ENCODE assay signal across 8 mouse cellular contexts in genomic region chr1:127676516-127677099, GRCm38 (mm10). TPM values are rescaled to one million over a fixed set of nuclear protein-coding genes. Genes with fewer than 3 reads are reported as not detected.
DNase-seq lines count a peak whose midpoint lies in the region; ATAC-seq and TF ChIP-seq lines count a peak whose summit lies in the region.

No protein-coding gene starts in this region.

- WGBS in heart, embryonic 13.5 days, result 6% methylated on average over 25 of the region's 25 CpGs
- WGBS in heart, adult 2 months, result 12% methylated on average over 25 of the region's 25 CpGs
- WGBS in hindbrain, embryonic 12.5 days, result 2% methylated on average over 25 of the region's 25 CpGs
- 3% methylated on average over 25 of the region's 25 CpGs for WGBS in midbrain, embryonic 15.5 days

- TF ChIP-seq EP300 in heart, adult 2 months (IDR thresholded peaks at IDR 0.05; ENCODE audit: insufficient read depth, low read depth, low read length), result no peak

- H3K79me2 ChIP-seq in heart, adult 2 months (replicated peaks; ENCODE audit: control insufficient read depth, insufficient read depth, low read length), result no peaks in the 10 kb centered on the region

- no peak overlapping the region for H3K27ac ChIP-seq in heart, embryonic 13.5 days (replicated peaks)
- H3K27ac ChIP-seq in heart, adult 2 months, result no peak overlapping the region
- H3K27ac ChIP-seq in hindbrain, embryonic 12.5 days, result peak overlapping the region; percentile 79
- peak overlapping the region; percentile 86 for H3K27ac ChIP-seq in midbrain, embryonic 15.5 days

- no peak for DNase-seq in heart, adult 2 months
- DNase-seq in cerebellum, adult 18-20 months, result peak; percentile 47 to 59
- no peak for DNase-seq in thymus, postnatal 0 days (ENCODE audit: low spot score)
- DNase-seq in kidney, postnatal 25 days, result no peak

- H3K9me3 ChIP-seq in heart, embryonic 13.5 days, result 0 out of 2 replicates have a peak, but pooled peaks cover 3% of the 10 kb centered on the region
- H3K9me3 ChIP-seq in hindbrain, embryonic 12.5 days (replicated peaks), result no peaks in the 10 kb centered on the region
- no peaks in the 10 kb centered on the region for H3K9me3 ChIP-seq in midbrain, embryonic 15.5 days

- no peaks in the 10 kb centered on the region for H3K36me3 ChIP-seq in heart, embryonic 13.5 days
- no peaks in the 10 kb centered on the region for H3K36me3 ChIP-seq in heart, adult 2 months (ENCODE audit: control insufficient read depth, insufficient read depth, low read length)
- no peaks in the 10 kb centered on the region for H3K36me3 ChIP-seq in hindbrain, embryonic 12.5 days
- H3K36me3 ChIP-seq in midbrain, embryonic 15.5 days (replicated peaks), result no peaks in the 10 kb centered on the region

- peaks cover 76% of the 10 kb centered on the region for H3K27me3 ChIP-seq in heart, embryonic 13.5 days (replicated peaks)
- H3K27me3 ChIP-seq in heart, adult 2 months (ENCODE audit: control insufficient read depth, insufficient read depth, low read length), result peaks cover 19% of the 10 kb centered on the region
- peaks cover 57% of the 10 kb centered on the region for H3K27me3 ChIP-seq in hindbrain, embryonic 12.5 days
- peaks cover 4% of the 10 kb centered on the region; the same call in 1 of the 2 replicates for H3K27me3 ChIP-seq in midbrain, embryonic 15.5 days (replicated peaks)

- peaks cover 19% of the 10 kb centered on the region for H3K4me1 ChIP-seq in heart, embryonic 13.5 days
- no peaks in the 10 kb centered on the region for H3K4me1 ChIP-seq in heart, adult 2 months (ENCODE audit: control insufficient read depth, insufficient read depth, low read length)
- peaks cover 20% of the 10 kb centered on the region for H3K4me1 ChIP-seq in hindbrain, embryonic 12.5 days
- peaks cover 43% of the 10 kb centered on the region for H3K4me1 ChIP-seq in midbrain, embryonic 15.5 days

- no peak for TF ChIP-seq POLR2A in heart, adult 2 months (IDR thresholded peaks at IDR 0.05; ENCODE audit: insufficient read depth, low read depth, low read length)

- peak overlapping the region; percentile 72 for H3K4me3 ChIP-seq in heart, embryonic 13.5 days
- H3K4me3 ChIP-seq in heart, adult 2 months, result no peak overlapping the region; the same call in 1 of the 2 replicates
- H3K4me3 ChIP-seq in hindbrain, embryonic 12.5 days, result peak overlapping the region; percentile 63
- H3K4me3 ChIP-seq in midbrain, embryonic 15.5 days, result peak overlapping the region; percentile 66

- TF ChIP-seq CTCF in heart, adult 2 months (IDR thresholded peaks at IDR 0.05), result no peak

- intact Hi-C loops in heart, adult 2 months (cut with DNase I), result loop anchor here (5.0 kb wide), 1 partner anchor 174 kb away; no protein-coding TSS in a partner anchor

- H3K4me2 ChIP-seq in heart, embryonic 13.5 days, result peak overlapping the region; percentile 99
- peak overlapping the region; percentile 86 for H3K4me2 ChIP-seq in hindbrain, embryonic 12.5 days (replicated peaks)
- peak overlapping the region; percentile 86 for H3K4me2 ChIP-seq in midbrain, embryonic 15.5 days

- ATAC-seq in heart, embryonic 13.5 days (ENCODE audit: extremely low read depth, insufficient number of reproducible peaks, low FRiP score, low TSS enrichment), result no peak
- no peak for ATAC-seq in hindbrain, embryonic 12.5 days (ENCODE audit: low FRiP score)
- peak; percentile 32 for ATAC-seq in midbrain, embryonic 15.5 days (replicated peaks)
- ATAC-seq in granulocyte monocyte progenitor cell, adult 5-6 weeks (replicated peaks; ENCODE audit: poor library complexity, severe bottlenecking), result no peak

- H3K9ac ChIP-seq in heart, embryonic 13.5 days, result peak overlapping the region; percentile 81
- no peak overlapping the region for H3K9ac ChIP-seq in heart, adult 2 months (ENCODE audit: low read depth, low read length)
- peak overlapping the region; percentile 79 for H3K9ac ChIP-seq in hindbrain, embryonic 12.5 days
- peak overlapping the region; percentile 79 for H3K9ac ChIP-seq in midbrain, embryonic 15.5 days

RNA-seq across cellular contexts. Expression of gene Tmem163, which starts 2.7 kb away (rescaled TPM):
- 22.4 and 23.6 TPM in 2 replicates for polyA plus RNA-seq in heart, embryonic 13.5 days (2015; fragmentation: Nextera tagmentation; extraction: Ambion mirVana)
- 1 to 10 TPM; 5.2 to 6.5 TPM for total RNA-seq in heart, adult 2 months (2021)
- 18.3 and 21.6 TPM in 2 replicates for polyA plus RNA-seq in heart, adult 2 months (2012; rRNA removed)
- 40.4 and 45.0 TPM in 2 replicates for polyA plus RNA-seq in hindbrain, embryonic 12.5 days (2016; fragmentation: Nextera tagmentation; extraction: Ambion mirVana)
- 63.5 and 71.5 TPM in 2 replicates for polyA plus RNA-seq in midbrain, embryonic 15.5 days (2015; fragmentation: Nextera tagmentation; extraction: Ambion mirVana)
- polyA plus RNA-seq in thymus, postnatal 0 days (2015; fragmentation: Nextera tagmentation; extraction: Ambion mirVana), result 0.81 and 0.96 TPM in 2 replicates
- not detected in 2 replicates for total RNA-seq in granulocyte monocyte progenitor cell, adult 5-6 weeks (2014; fragmentation: Nextera tagmentation)
- not detected in 2 replicates for total RNA-seq in granulocyte monocyte progenitor cell, adult 5-6 weeks (2017)

RNA-seq across cellular contexts. Expression of gene Acmsd, which starts 52.6 kb away (rescaled TPM):
- 0.49 and 0.56 TPM in 2 replicates for polyA plus RNA-seq in heart, embryonic 13.5 days (2015; fragmentation: Nextera tagmentation; extraction: Ambion mirVana)
- under 1 TPM; 0.10 to 0.43 TPM for total RNA-seq in heart, adult 2 months (2021)
- 0.08 TPM in 1 of 2 replicates, not detected in the other for polyA plus RNA-seq in heart, adult 2 months (2012; rRNA removed)
- polyA plus RNA-seq in hindbrain, embryonic 12.5 days (2016; fragmentation: Nextera tagmentation; extraction: Ambion mirVana), result 0.10 and 0.26 TPM in 2 replicates
- polyA plus RNA-seq in midbrain, embryonic 15.5 days (2015; fragmentation: Nextera tagmentation; extraction: Ambion mirVana), result 0.08 and 0.13 TPM in 2 replicates
- not detected in 2 replicates for polyA plus RNA-seq in thymus, postnatal 0 days (2015; fragmentation: Nextera tagmentation; extraction: Ambion mirVana)
- not detected in 2 replicates for total RNA-seq in granulocyte monocyte progenitor cell, adult 5-6 weeks (2014; fragmentation: Nextera tagmentation)
- not detected in 2 replicates for total RNA-seq in granulocyte monocyte progenitor cell, adult 5-6 weeks (2017)

Comparison
In these comparisons a context has a peak if more than half of its experiments do, and no peak if none do; other contexts are left out.
1. H3K27ac ChIP-seq: peak in hindbrain, embryonic 12.5 days (single experiment) and midbrain, embryonic 15.5 days (single experiment); none in heart, embryonic 13.5 days (single experiment) and heart, adult 2 months (single experiment).
2. DNase-seq: peak in cerebellum, adult 18-20 months (2 of 2); none in heart, adult 2 months (0 of 2), thymus, postnatal 0 days (single experiment) and kidney, postnatal 25 days (0 of 2).
3. Peak in every context shown above with its lines, with median percentiles within 50 percentile points of each other: H3K4me2 ChIP-seq.